In genomic region chr12:82237095-82237494, GRCm38 (mm10) we compare ENCODE assay signal across 25 mouse cellular contexts.
DNase-seq lines count a peak whose midpoint lies in the region; ATAC-seq and TF ChIP-seq lines count a peak whose summit lies in the region.
"Had no signal": no experiment of that assay in that cellular context is flagged by ENCODE, and none has a peak within 500 bp of the region (broad histone marks: within the 10 kb centered on the region; RNA-seq: fewer than 3 reads in every experiment).

No protein-coding gene starts in this region.

- no peak for DNase-seq in heart, adult 2 months
- no peak for DNase-seq in testis, postnatal 10 days (ENCODE audit: low spot score)
- no peak for DNase-seq in testis, postnatal 14 days (ENCODE audit: low spot score)
- DNase-seq: adrenal gland, postnatal 36 days; cerebellum, adult 9-10 months; gastrocnemius, postnatal 14 days; heart, adult 18-20 months; kidney, postnatal 25 days; lung, embryonic 14.5 days; midbrain, embryonic 14.5 days; retina, postnatal 1 day; right cerebral cortex, postnatal 25 days; spleen, adult 18-20 months; thymus, postnatal 4 days had no signal

- intact Hi-C loops in heart, adult 2 months (cut with DNase I): no loop called here

- H3K27me3 ChIP-seq in heart, embryonic 13.5 days (replicated peaks): no peaks in the 10 kb centered on the region
- no peaks in the 10 kb centered on the region for H3K27me3 ChIP-seq in heart, adult 2 months (ENCODE audit: control insufficient read depth, insufficient read depth, low read length)
- no peaks in the 10 kb centered on the region for H3K27me3 ChIP-seq in neural tube, embryonic 13.5 days
- no peaks in the 10 kb centered on the region for H3K27me3 ChIP-seq in neural tube, embryonic 15.5 days (replicated peaks)
- no peaks in the 10 kb centered on the region for H3K27me3 ChIP-seq in liver, embryonic 16.5 days (ENCODE audit: control insufficient read depth, insufficient read depth, low read depth, low read length)
- H3K27me3 ChIP-seq: embryonic facial prominence, embryonic 15.5 days; forebrain, embryonic 15.5 days; limb, embryonic 13.5 days; megakaryocyte, embryonic 14.5 days; Patski had no signal

- H3K4me3 ChIP-seq in heart, embryonic 13.5 days: no peak overlapping the region
- no peak overlapping the region for H3K4me3 ChIP-seq in heart, adult 2 months
- no peak overlapping the region for H3K4me3 ChIP-seq in neural tube, embryonic 13.5 days
- no peak overlapping the region for H3K4me3 ChIP-seq in neural tube, embryonic 15.5 days (replicated peaks)
- H3K4me3 ChIP-seq in liver, embryonic 16.5 days (ENCODE audit: low read depth, low read length): no peak overlapping the region
- H3K4me3 ChIP-seq: embryonic facial prominence, embryonic 15.5 days; forebrain, embryonic 15.5 days; limb, embryonic 13.5 days; megakaryocyte, embryonic 14.5 days had no signal

- no peak overlapping the region for H3K4me2 ChIP-seq in heart, embryonic 13.5 days
- no peak overlapping the region for H3K4me2 ChIP-seq in neural tube, embryonic 13.5 days
- H3K4me2 ChIP-seq in neural tube, embryonic 15.5 days: no peak overlapping the region
- no peak overlapping the region for H3K4me2 ChIP-seq in liver, embryonic 16.5 days (ENCODE audit: low read depth, low read length)
- H3K4me2 ChIP-seq: embryonic facial prominence, embryonic 15.5 days; forebrain, embryonic 15.5 days; limb, embryonic 13.5 days; lung, embryonic 14.5 days had no signal

- 74% methylated on average over 4 of the region's 4 CpGs for WGBS in heart, embryonic 13.5 days
- 95% methylated on average over 4 of the region's 4 CpGs for WGBS in heart, adult 2 months
- 93% methylated on average over 4 of the region's 4 CpGs for WGBS in neural tube, embryonic 13.5 days
- 91% methylated on average over 4 of the region's 4 CpGs for WGBS in neural tube, embryonic 15.5 days
- WGBS in liver, embryonic 16.5 days (ENCODE audit: insufficient replicate concordance): 43% methylated on average over 4 of the region's 4 CpGs

- peaks cover 63% of the 10 kb centered on the region for H3K4me1 ChIP-seq in heart, embryonic 13.5 days
- no peaks in the 10 kb centered on the region; the same call in 1 of the 2 replicates for H3K4me1 ChIP-seq in heart, adult 2 months (ENCODE audit: control insufficient read depth, insufficient read depth, low read length)
- H3K4me1 ChIP-seq in neural tube, embryonic 13.5 days (replicated peaks): peaks cover 3% of the 10 kb centered on the region; the same call in 1 of the 2 replicates
- no peaks in the 10 kb centered on the region for H3K4me1 ChIP-seq in neural tube, embryonic 15.5 days
- H3K4me1 ChIP-seq in liver, embryonic 16.5 days (ENCODE audit: control insufficient read depth, low read depth, low read length): peaks cover 3% of the 10 kb centered on the region

- H3K36me3 ChIP-seq in heart, embryonic 13.5 days: peaks cover 9% of the 10 kb centered on the region
- no peaks in the 10 kb centered on the region for H3K36me3 ChIP-seq in heart, adult 2 months (ENCODE audit: control insufficient read depth, insufficient read depth, low read length)
- H3K36me3 ChIP-seq in neural tube, embryonic 13.5 days: no peaks in the 10 kb centered on the region
- H3K36me3 ChIP-seq in neural tube, embryonic 15.5 days: no peaks in the 10 kb centered on the region
- H3K36me3 ChIP-seq in liver, embryonic 16.5 days (ENCODE audit: control insufficient read depth, insufficient read depth): no peaks in the 10 kb centered on the region
- H3K36me3 ChIP-seq: embryonic facial prominence, embryonic 15.5 days; limb, embryonic 13.5 days had no signal

- no peaks in the 10 kb centered on the region for H3K9me3 ChIP-seq in heart, embryonic 13.5 days
- H3K9me3 ChIP-seq in neural tube, embryonic 13.5 days: no peaks in the 10 kb centered on the region
- H3K9me3 ChIP-seq in neural tube, embryonic 15.5 days (replicated peaks): no peaks in the 10 kb centered on the region
- H3K9me3 ChIP-seq in liver, embryonic 16.5 days (replicated peaks; ENCODE audit: control insufficient read depth, low read length): no peaks in the 10 kb centered on the region
- H3K9me3 ChIP-seq: embryonic facial prominence, embryonic 15.5 days; forebrain, embryonic 15.5 days; limb, embryonic 13.5 days; megakaryocyte, embryonic 14.5 days had no signal

- no peak for TF ChIP-seq EP300 in heart, adult 2 months (IDR thresholded peaks at IDR 0.05; ENCODE audit: insufficient read depth, low read depth, low read length)

- TF ChIP-seq POLR2A in heart, adult 2 months (IDR thresholded peaks at IDR 0.05; ENCODE audit: insufficient read depth, low read depth, low read length): no peak

- no peaks in the 10 kb centered on the region; the same call in 1 of the 2 replicates for H3K79me2 ChIP-seq in heart, adult 2 months (replicated peaks; ENCODE audit: control insufficient read depth, insufficient read depth, low read length)

- ATAC-seq in heart, embryonic 13.5 days (ENCODE audit: extremely low read depth, insufficient number of reproducible peaks, low FRiP score, low TSS enrichment): no peak
- no peak for ATAC-seq in neural tube, embryonic 13.5 days (ENCODE audit: low read depth)
- ATAC-seq in neural tube, embryonic 15.5 days (ENCODE audit: low FRiP score): no peak
- ATAC-seq in liver, embryonic 16.5 days (ENCODE audit: low read depth): peak; percentile 76
- ATAC-seq: forebrain, embryonic 15.5 days; hindbrain, postnatal 0 days; intestine, postnatal 0 days; Patski had no signal

- TF ChIP-seq CTCF in heart, adult 2 months (IDR thresholded peaks at IDR 0.05): no peak

- H3K9ac ChIP-seq in heart, embryonic 13.5 days: no peak overlapping the region
- no peak overlapping the region for H3K9ac ChIP-seq in heart, adult 2 months (ENCODE audit: low read depth, low read length)
- no peak overlapping the region for H3K9ac ChIP-seq in neural tube, embryonic 13.5 days
- no peak overlapping the region for H3K9ac ChIP-seq in neural tube, embryonic 15.5 days (replicated peaks)
- H3K9ac ChIP-seq in liver, embryonic 16.5 days (ENCODE audit: low read depth, low read length): no peak overlapping the region
- H3K9ac ChIP-seq: embryonic facial prominence, embryonic 15.5 days; forebrain, embryonic 15.5 days; limb, embryonic 13.5 days; lung, embryonic 14.5 days had no signal

- peak overlapping the region; percentile 78 for H3K27ac ChIP-seq in heart, embryonic 13.5 days (replicated peaks)
- H3K27ac ChIP-seq in heart, adult 2 months: no peak overlapping the region
- H3K27ac ChIP-seq in neural tube, embryonic 13.5 days (replicated peaks): peak overlapping the region; percentile 18
- no peak overlapping the region; the same call in 1 of the 2 replicates for H3K27ac ChIP-seq in neural tube, embryonic 15.5 days (replicated peaks)
- no peak overlapping the region for H3K27ac ChIP-seq in liver, embryonic 16.5 days (ENCODE audit: low read length)
- H3K27ac ChIP-seq: embryonic facial prominence, embryonic 15.5 days; forebrain, embryonic 15.5 days; hindbrain, postnatal 0 days; limb, embryonic 13.5 days had no signal

Comparison
In these comparisons a context has a peak if more than half of its experiments do, and no peak if none do; other contexts are left out.
1. H3K27ac ChIP-seq: peak in heart, embryonic 13.5 days (single experiment) and neural tube, embryonic 13.5 days (single experiment); none in heart, adult 2 months (single experiment), neural tube, embryonic 15.5 days (single experiment) and liver, embryonic 16.5 days (single experiment).